Mouse (Mus musculus) liver, embryonic 16.5 days (tissue): ENCODE measurements around the gene Gabrq. TPM values are rescaled to one million over a fixed set of nuclear protein-coding genes. Genes with fewer than 3 reads are reported as not detected.
A peak's percentile ranks its signal among the peaks of the same experiment; 100 is the strongest.

Experiments
- ATAC-seq: fragments of 200-750 bp; cut with Nextera tagmentation; 2 replicates; pipeline ENCODE4 v1.8.0; 2017; ENCODE audit warnings: low read depth, mild to moderate bottlenecking, moderate number of reproducible peaks, moderate library complexity
- H3K27ac ChIP-seq: fragments of 300-500 bp; sonication (generic); 2 replicates; pipeline ENCODE4 v1.5.1; 2014; ENCODE audit warnings: mild to moderate bottlenecking, low read length
- H3K27me3 ChIP-seq: fragments of 300-500 bp; sonication (generic); 2 replicates; pipeline ENCODE4 v1.6.1; 2014; ENCODE audit warnings: low read depth, low read length, mixed read lengths; ENCODE audit not compliant: control insufficient read depth, insufficient read depth
- H3K36me3 ChIP-seq: fragments of 300-500 bp; sonication (generic); 2 replicates; pipeline ENCODE4 v1.6.1; 2014; ENCODE audit warnings: mild to moderate bottlenecking; ENCODE audit not compliant: control insufficient read depth, insufficient read depth
- H3K4me1 ChIP-seq: fragments of 300-500 bp; sonication (generic); 2 replicates; pipeline ENCODE4 v1.6.1; 2014; ENCODE audit warnings: low read depth, low read length, mixed read lengths; ENCODE audit not compliant: control insufficient read depth
- H3K4me2 ChIP-seq: fragments of 300-500 bp; sonication (generic); 2 replicates; pipeline ENCODE4 v1.6.1; 2014; ENCODE audit warnings: low read depth, low read length, mixed read lengths
- H3K4me3 ChIP-seq: fragments of 300-500 bp; sonication (generic); 2 replicates; pipeline ENCODE4 v1.5.1; 2014; ENCODE audit warnings: low read depth, mild to moderate bottlenecking, low read length
- H3K9ac ChIP-seq: fragments of 300-500 bp; sonication (generic); 2 replicates; pipeline ENCODE4 v1.6.1; 2014; ENCODE audit warnings: low read depth, low read length
- H3K9me3 ChIP-seq: fragments of 300-500 bp; sonication (generic); replicated peaks from 2 replicates; pipeline ENCODE4 v1.6.1; 2016; ENCODE audit warnings: low read length; ENCODE audit not compliant: control insufficient read depth
- WGBS: fragments of 180-500 bp; shearing (Covaris S2); extraction: QIAGEN DNeasy Blood & Tissue Kit; methylation state at CpG from one replicate; pipeline ENCODE4 v1.1.7; 2014; ENCODE audit not compliant: insufficient replicate concordance; 5-methylcytosine and 5-hydroxymethylcytosine counted together
- polyA plus RNA-seq: library from polyadenylated mRNA; unstranded; fragments of >200 nt; fragmentation: Nextera tagmentation; extraction: Ambion mirVana; gene quantifications from 2 replicates; pipeline ENCODE4 v1.2.1, GENCODE M21; 2015

Gabrq gene
- polyA plus RNA-seq, result 0.02 and 0.05 TPM in 2 replicates

DNA sequence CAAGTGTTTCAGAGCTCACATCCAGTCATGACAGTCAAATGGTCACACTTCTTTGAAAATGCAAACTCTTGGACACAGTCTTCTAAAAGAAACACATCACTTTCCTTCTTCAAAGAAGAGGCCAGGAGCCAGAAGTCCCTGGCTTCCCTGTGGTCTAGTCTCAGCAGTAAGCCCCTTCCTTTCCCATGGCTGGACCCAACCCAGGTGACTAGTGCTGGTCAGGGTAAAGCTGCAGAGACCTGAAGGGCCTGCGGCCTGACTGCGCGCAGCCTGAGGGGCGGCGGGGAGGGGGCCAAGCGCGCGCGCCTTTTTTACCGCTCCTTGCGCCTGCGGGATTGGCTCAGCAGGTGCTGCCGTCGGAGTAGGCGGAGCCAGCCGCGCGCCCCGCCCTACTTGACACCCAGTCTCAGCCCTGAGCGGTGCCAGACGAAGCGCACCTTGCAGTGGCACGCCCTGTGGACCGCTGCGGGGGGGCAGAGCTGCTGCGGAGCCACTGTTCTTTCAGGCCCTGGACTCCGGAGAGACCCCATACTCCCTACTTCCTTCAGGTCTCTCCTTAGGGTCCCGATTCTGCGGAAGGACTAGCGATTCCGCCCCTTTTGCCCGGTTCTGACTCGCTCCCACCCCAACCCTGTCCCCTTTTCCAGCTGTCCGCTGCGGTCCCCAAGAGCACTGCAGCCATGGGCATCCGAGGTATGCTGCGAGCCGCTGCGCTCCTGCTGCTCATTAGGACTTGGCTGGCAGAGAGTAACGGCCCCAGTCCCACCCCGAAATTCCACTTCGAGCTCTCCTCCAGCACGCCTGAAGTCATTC lies at the start of gene Gabrq:
Gabrq (plus strand) TSS at position 403 of the 813 bp plus-strand sequence.
- Histone ChIP-seq H3K4me3 (no peak within 1 kb of the TSS), H3K36me3 (no peaks in the 10 kb centered on the region), H3K27ac (no peak within 1 kb of the TSS), H3K4me1 (no peaks in the 10 kb centered on the region), H3K9me3 (no peaks in the 10 kb centered on the region), H3K9ac (no peak within 1 kb of the TSS), H3K4me2 (0 out of 2 replicates have a peak within 1 kb of the TSS, but pooled peaks have one; percentile 9), H3K27me3 (peaks cover 9% of the 10 kb centered on the region; the same call in 1 of the 2 replicates)
- no peak for ATAC-seq
- WGBS, result 27% methylated on average over 42 of the region's 43 CpGs

DNA sequence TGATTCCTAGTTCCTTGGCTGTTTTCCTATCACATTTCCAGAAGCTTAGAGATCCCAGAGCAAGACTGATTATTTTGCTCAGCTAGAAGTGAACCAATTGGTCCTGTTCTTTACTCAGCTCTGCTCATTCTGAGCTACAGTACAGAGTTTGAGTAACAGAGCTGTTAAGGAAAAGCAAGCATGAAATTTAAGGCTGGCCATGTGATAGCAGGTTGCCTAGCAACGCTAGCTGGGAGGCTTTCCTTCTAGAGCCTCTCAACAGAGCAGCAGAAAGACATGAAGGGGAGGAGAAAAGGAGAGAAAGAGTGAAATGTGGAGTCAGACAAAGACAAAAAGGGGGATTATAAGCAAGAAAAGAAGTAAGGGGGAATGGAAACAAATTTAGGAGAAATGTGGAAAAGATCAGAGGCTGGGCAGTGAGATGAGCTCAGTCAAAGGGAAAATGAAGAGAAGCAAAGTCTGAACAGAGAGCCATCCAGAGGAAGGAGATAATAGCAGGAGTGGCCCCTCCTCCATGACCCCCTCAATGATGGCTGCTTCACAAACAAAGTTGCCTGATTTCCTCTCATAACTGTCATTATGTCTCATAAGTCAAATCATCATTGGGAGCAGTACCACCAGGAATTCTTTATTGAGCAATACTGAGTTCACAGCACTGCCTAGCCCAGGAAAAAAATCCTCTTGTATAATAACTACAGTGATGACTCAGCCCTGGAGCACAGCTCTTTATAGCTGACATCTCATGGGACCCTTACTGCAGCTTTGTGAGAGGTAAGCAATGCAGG lies 36.0 kb upstream of the Gabrq start:
- ATAC-seq, result no peak
- Histone ChIP-seq H3K4me1 (no peaks in the 10 kb centered on the region), H3K27ac (no peak overlapping the region), H3K4me2 (no peak overlapping the region), H3K9me3 (no peaks in the 10 kb centered on the region), H3K9ac (no peak overlapping the region), H3K27me3 (no peaks in the 10 kb centered on the region), H3K36me3 (no peaks in the 10 kb centered on the region), H3K4me3 (no peak overlapping the region)
- 14% methylated on average over 1 of the region's 1 CpGs for WGBS

DNA sequence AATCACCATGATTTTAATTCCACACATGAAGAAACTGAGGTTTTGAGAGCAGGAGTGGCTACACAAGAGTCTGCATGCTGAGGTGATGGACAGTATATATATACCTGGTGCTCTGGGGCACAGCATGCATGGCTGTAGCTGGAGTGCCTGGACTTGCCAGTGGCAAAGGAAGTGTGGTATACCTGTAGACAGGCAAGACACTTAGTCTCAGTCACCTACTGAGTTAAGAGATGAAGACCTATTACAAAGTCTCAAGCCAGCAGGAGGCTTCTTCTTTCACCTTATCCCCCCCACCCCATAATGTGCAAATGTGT lies 35.5 kb upstream of the Gabrq start:
- no peak overlapping the region for H3K9ac ChIP-seq
- no peak overlapping the region for H3K4me2 ChIP-seq
- H3K27me3 ChIP-seq, result no peaks in the 10 kb centered on the region
- H3K36me3 ChIP-seq, result no peaks in the 10 kb centered on the region
- H3K4me3 ChIP-seq, result no peak overlapping the region
- no peaks in the 10 kb centered on the region for H3K9me3 ChIP-seq
- no peak for ATAC-seq
- no peak overlapping the region for H3K27ac ChIP-seq
- no peaks in the 10 kb centered on the region for H3K4me1 ChIP-seq

DNA sequence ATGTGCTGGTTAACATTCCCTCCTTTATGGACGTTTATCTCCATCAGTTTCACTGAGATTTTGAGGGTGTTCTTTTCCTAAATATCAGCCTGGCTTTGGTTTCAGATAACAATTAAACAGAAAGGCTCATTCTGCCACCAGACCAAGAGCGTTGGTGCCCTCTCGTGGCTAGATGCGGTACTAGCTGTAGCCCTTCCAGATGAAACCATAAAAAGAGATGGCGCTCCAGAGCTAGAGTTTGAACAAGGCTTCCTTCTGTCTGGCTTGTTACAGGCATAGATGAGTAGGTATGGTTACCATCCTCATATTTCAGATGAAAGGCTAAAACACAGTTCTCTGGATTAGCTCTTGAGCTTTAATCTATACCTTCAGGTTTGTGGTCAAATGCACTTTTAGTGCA lies 5.4 kb upstream of the Gabrq start:
- no peak overlapping the region for H3K27ac ChIP-seq
- no peaks in the 10 kb centered on the region; the same call in 1 of the 2 replicates for H3K27me3 ChIP-seq
- H3K9ac ChIP-seq, result no peak overlapping the region
- H3K4me2 ChIP-seq, result no peak overlapping the region
- H3K4me1 ChIP-seq, result no peaks in the 10 kb centered on the region
- H3K4me3 ChIP-seq, result no peak overlapping the region
- H3K9me3 ChIP-seq, result no peaks in the 10 kb centered on the region
- no peak for ATAC-seq
- no peaks in the 10 kb centered on the region for H3K36me3 ChIP-seq
- 9% methylated on average over 5 of the region's 5 CpGs for WGBS

DNA sequence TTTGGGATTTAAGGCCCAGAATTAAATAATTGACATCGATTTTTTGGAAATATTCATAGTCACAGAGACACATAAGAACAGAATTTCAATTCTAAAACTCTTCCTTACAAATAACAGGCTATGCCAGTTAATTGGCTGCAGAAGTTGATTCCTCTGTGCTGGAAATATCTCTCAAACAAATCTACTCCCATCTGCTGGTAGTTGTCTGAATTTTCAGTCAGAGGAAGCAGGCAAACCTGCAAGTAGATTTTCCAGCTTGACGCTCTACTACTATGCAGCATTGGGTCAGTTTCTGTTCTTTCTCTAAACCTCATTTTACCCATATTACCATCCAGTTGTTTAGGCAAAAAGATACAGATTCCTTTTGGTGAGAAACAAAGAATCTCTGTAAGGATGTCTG lies 1.7 kb upstream of the Gabrq start:
- H3K4me3 ChIP-seq, result no peak overlapping the region
- H3K27ac ChIP-seq, result no peak overlapping the region
- no peak for ATAC-seq
- H3K27me3 ChIP-seq, result peaks cover 9% of the 10 kb centered on the region; the same call in 1 of the 2 replicates
- H3K9ac ChIP-seq, result no peak overlapping the region
- no peaks in the 10 kb centered on the region for H3K36me3 ChIP-seq
- 57% methylated on average over 2 of the region's 2 CpGs for WGBS
- no peak overlapping the region for H3K4me2 ChIP-seq
- H3K9me3 ChIP-seq, result no peaks in the 10 kb centered on the region
- H3K4me1 ChIP-seq, result no peaks in the 10 kb centered on the region

DNA sequence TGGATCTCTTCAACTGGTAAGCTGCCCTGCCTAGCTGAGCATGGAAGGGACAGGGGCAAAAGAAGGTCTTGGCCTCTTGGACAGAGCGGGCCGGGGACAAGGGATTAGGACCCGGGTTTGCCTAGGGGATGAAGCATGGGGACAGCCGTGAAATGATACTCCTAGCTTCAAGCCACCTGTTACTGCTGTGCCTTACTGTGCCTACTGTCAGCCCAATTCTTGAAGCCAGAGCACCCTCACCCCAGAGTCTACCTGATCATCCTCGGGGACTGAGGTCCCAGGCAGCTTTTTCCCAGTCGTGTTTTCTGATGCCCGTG lies 569 bp downstream of the Gabrq start:
- no peaks in the 10 kb centered on the region for H3K36me3 ChIP-seq
- no peak for ATAC-seq
- peaks cover 9% of the 10 kb centered on the region; the same call in 1 of the 2 replicates for H3K27me3 ChIP-seq
- H3K4me3 ChIP-seq, result no peak overlapping the region
- H3K4me2 ChIP-seq, result 0 out of 2 replicates have a peak overlapping the region, but pooled peaks have one; percentile 9
- H3K9me3 ChIP-seq, result no peaks in the 10 kb centered on the region
- WGBS, result 59% methylated on average over 7 of the region's 7 CpGs
- no peak overlapping the region for H3K9ac ChIP-seq
- no peak overlapping the region for H3K27ac ChIP-seq
- H3K4me1 ChIP-seq, result no peaks in the 10 kb centered on the region

Other genes with a start within 250 kb of the Gabrq start
- 0.11 and 0.19 TPM in 2 replicates for gene Gabra3, start 168.3 kb upstream of the Gabrq start, polyA plus RNA-seq
- 21.4 and 23.0 TPM in 2 replicates for gene Cetn2, start 93.2 kb downstream of the Gabrq start, polyA plus RNA-seq
- 25.9 and 27.4 TPM in 2 replicates for gene Nsdhl, start 93.4 kb downstream of the Gabrq start, polyA plus RNA-seq
- gene Zfp185, start 162.2 kb downstream of the Gabrq start, polyA plus RNA-seq, result 0.98 and 1.1 TPM in 2 replicates
- gene Pnma5, start 211.9 kb downstream of the Gabrq start, polyA plus RNA-seq, result 0.04 TPM in 1 of 2 replicates, not detected in the other
- not detected in 2 replicates for gene Pnma3, start 239.6 kb downstream of the Gabrq start, polyA plus RNA-seq